Mouse (Mus musculus) midbrain, embryonic 12.5 days (tissue): Measurements from ENCODE around the gene Mc1r. TPM values are rescaled to one million over a fixed set of nuclear protein-coding genes. Genes with fewer than 3 reads are reported as not detected.
"Not testable (repeated sequence)": the region's sequence is repeated elsewhere in the genome, so short reads cannot be mapped to it uniquely, and the experiment has no call there.

Experiments
- ATAC-seq: fragments of 200-750 bp; cut with Nextera tagmentation; 2 replicates; pipeline ENCODE4 v1.8.0; 2017; ENCODE audit warnings: low read depth, moderate TSS enrichment, moderate library complexity; ENCODE audit not compliant: low FRiP score
- H3K27ac ChIP-seq: fragments of 300-500 bp; sonication (generic); replicated peaks from 2 replicates; pipeline ENCODE4 v1.5.1; 2016; ENCODE audit warnings: mild to moderate bottlenecking
- H3K27me3 ChIP-seq: fragments of 300-500 bp; sonication (generic); 2 replicates; pipeline ENCODE4 v1.6.1; 2016; ENCODE audit warnings: mild to moderate bottlenecking
- H3K36me3 ChIP-seq: fragments of 300-500 bp; sonication (generic); 2 replicates; pipeline ENCODE4 v1.6.1; 2016
- H3K4me1 ChIP-seq: fragments of 300-500 bp; sonication (generic); 2 replicates; pipeline ENCODE4 v1.6.1; 2016
- H3K4me2 ChIP-seq: fragments of 300-500 bp; sonication (generic); replicated peaks from 2 replicates; pipeline ENCODE4 v1.6.1; 2016; ENCODE audit warnings: mild to moderate bottlenecking, moderate library complexity
- H3K4me3 ChIP-seq: fragments of 300-500 bp; sonication (generic); 2 replicates; pipeline ENCODE4 v1.5.1; 2016; ENCODE audit warnings: mild to moderate bottlenecking
- H3K9ac ChIP-seq: fragments of 300-500 bp; sonication (generic); replicated peaks from 2 replicates; pipeline ENCODE4 v1.6.1; 2016; ENCODE audit warnings: mild to moderate bottlenecking, moderate library complexity
- H3K9me3 ChIP-seq: fragments of 300-500 bp; sonication (generic); 2 replicates; pipeline ENCODE4 v1.6.1; 2016; ENCODE audit warnings: mild to moderate bottlenecking
- WGBS: fragments of 180-500 bp; shearing (Covaris S2); methylation state at CpG from one replicate; pipeline ENCODE4 v1.1.7; 2016; 5-methylcytosine and 5-hydroxymethylcytosine counted together
- polyA plus RNA-seq: library from polyadenylated mRNA; unstranded; fragments of >200 nt; fragmentation: Nextera tagmentation; extraction: Ambion mirVana; gene quantifications from 2 replicates; pipeline ENCODE4 v1.2.1, GENCODE M21; 2016

Gene Mc1r
- polyA plus RNA-seq, 1 experiment from 2014 or later: 0.09 TPM

- Histone ChIP-seq H3K4me3 (no peak overlapping the region), H3K4me1 (peaks cover 6% of the 10 kb centered on the region; the same call in 1 of the 2 replicates), H3K9ac (no peak overlapping the region), H3K27ac (no peak overlapping the region), H3K27me3 (no peaks in the 10 kb centered on the region), H3K36me3 (peaks cover 12% of the 10 kb centered on the region; the same call in 1 of the 2 replicates), H3K4me2 (no peak overlapping the region), H3K9me3 (peaks cover 45% of the 10 kb centered on the region)
- no peak for ATAC-seq
- 96% methylated on average over 27 of the region's 27 CpGs for WGBS
Measured at GRCm38 (mm10) chr8:123426511-123427509, 19.9 kb downstream of the Mc1r start.

- Histone ChIP-seq H3K9ac (no peak overlapping the region), H3K36me3 (0 out of 2 replicates have a peak, but pooled peaks cover 5% of the 10 kb centered on the region), H3K4me1 (no peaks in the 10 kb centered on the region), H3K9me3 (peaks cover 53% of the 10 kb centered on the region), H3K27me3 (no peaks in the 10 kb centered on the region), H3K27ac (no peak overlapping the region), H3K4me3 (no peak overlapping the region), H3K4me2 (no peak overlapping the region)
- WGBS: 92% methylated on average over 24 of the region's 24 CpGs
- ATAC-seq: no peak
Measured at GRCm38 (mm10) chr8:123427639-123428275, 20.9 kb downstream of the Mc1r start.

- 98% methylated on average over 29 of the region's 29 CpGs for WGBS
- H3K27ac ChIP-seq: no peak overlapping the region
- peaks cover 57% of the 10 kb centered on the region for H3K9me3 ChIP-seq
- no peak overlapping the region for H3K9ac ChIP-seq
- H3K4me3 ChIP-seq: no peak overlapping the region
- H3K27me3 ChIP-seq: no peaks in the 10 kb centered on the region
- H3K4me1 ChIP-seq: no peaks in the 10 kb centered on the region
- ATAC-seq: no peak
- H3K36me3 ChIP-seq: 0 out of 2 replicates have a peak, but pooled peaks cover under 1% of the 10 kb centered on the region
- H3K4me2 ChIP-seq: no peak overlapping the region
Measured at GRCm38 (mm10) chr8:123428343-123428893, 21.5 kb downstream of the Mc1r start.

GRCm38 (mm10) chr8:123428939-123429721 lies 22.2 kb downstream of the Mc1r start:
- Histone ChIP-seq H3K27me3 (no peaks in the 10 kb centered on the region), H3K4me3 (no peak overlapping the region), H3K27ac (no peak overlapping the region), H3K4me1 (no peaks in the 10 kb centered on the region), H3K9me3 (peaks cover 59% of the 10 kb centered on the region), H3K4me2 (no peak overlapping the region), H3K9ac (no peak overlapping the region), H3K36me3 (no peaks in the 10 kb centered on the region)
- no peak for ATAC-seq
- 93% methylated on average over 23 of the region's 23 CpGs for WGBS

GRCm38 (mm10) chr8:123429722-123430013 lies 22.8 kb downstream of the Mc1r start:
- H3K27me3 ChIP-seq, H3K36me3 ChIP-seq, H3K4me1 ChIP-seq, H3K9ac ChIP-seq, H3K27ac ChIP-seq, ATAC-seq, H3K4me3 ChIP-seq, H3K4me2 ChIP-seq: not testable (repeated sequence)
- 97% methylated on average over 15 of the region's 15 CpGs for WGBS
- H3K9me3 ChIP-seq: peaks cover 59% of the 10 kb centered on the region

- 93% methylated on average over 8 of the region's 8 CpGs for WGBS
Measured at GRCm38 (mm10) chr8:123430936-123431335, 24.0 kb downstream of the Mc1r start.

GRCm38 (mm10) chr8:123431616-123432365 lies 24.9 kb downstream of the Mc1r start:
- Histone ChIP-seq H3K27me3 (no peaks in the 10 kb centered on the region), H3K4me2 (no peak overlapping the region), H3K9me3 (peaks cover 58% of the 10 kb centered on the region), H3K4me3 (no peak overlapping the region), H3K27ac (no peak overlapping the region), H3K9ac (no peak overlapping the region), H3K36me3 (no peaks in the 10 kb centered on the region), H3K4me1 (no peaks in the 10 kb centered on the region)
- 98% methylated on average over 25 of the region's 25 CpGs for WGBS
- no peak for ATAC-seq

More at GRCm38 (mm10) chr8:123430936-123431335, 24.0 kb downstream of the Mc1r start:
- H3K27ac ChIP-seq, H3K36me3 ChIP-seq, H3K27me3 ChIP-seq, H3K4me1 ChIP-seq, H3K4me2 ChIP-seq, H3K4me3 ChIP-seq, ATAC-seq, H3K9ac ChIP-seq: not testable (repeated sequence)
- peaks cover 63% of the 10 kb centered on the region for H3K9me3 ChIP-seq

- H3K9me3 ChIP-seq: peaks cover 52% of the 10 kb centered on the region
- 94% methylated on average over 16 of the region's 16 CpGs for WGBS
- H3K9ac ChIP-seq: no peak overlapping the region
- no peak overlapping the region for H3K4me3 ChIP-seq
- no peaks in the 10 kb centered on the region for H3K27me3 ChIP-seq
- H3K4me2 ChIP-seq: no peak overlapping the region
- H3K27ac ChIP-seq: no peak overlapping the region
- H3K36me3 ChIP-seq: no peaks in the 10 kb centered on the region
- ATAC-seq: no peak
- H3K4me1 ChIP-seq: no peaks in the 10 kb centered on the region
Measured at GRCm38 (mm10) chr8:123432381-123432780, 25.5 kb downstream of the Mc1r start.

GRCm38 (mm10) chr8:123433241-123433974 lies 26.5 kb downstream of the Mc1r start:
- H3K36me3 ChIP-seq, H3K27me3 ChIP-seq, H3K4me3 ChIP-seq, H3K9ac ChIP-seq, ATAC-seq, H3K4me2 ChIP-seq, H3K27ac ChIP-seq, H3K4me1 ChIP-seq: not testable (repeated sequence)
- 96% methylated on average over 47 of the region's 47 CpGs for WGBS
- peaks cover 41% of the 10 kb centered on the region for H3K9me3 ChIP-seq

- no peak for ATAC-seq
- Histone ChIP-seq H3K4me1 (peaks cover 11% of the 10 kb centered on the region), H3K9me3 (no peaks in the 10 kb centered on the region), H3K4me3 (no peak overlapping the region), H3K27ac (no peak overlapping the region), H3K4me2 (no peak overlapping the region), H3K27me3 (no peaks in the 10 kb centered on the region), H3K9ac (no peak overlapping the region), H3K36me3 (no peaks in the 10 kb centered on the region)
- 96% methylated on average over 2 of the region's 2 CpGs for WGBS
Measured at GRCm38 (mm10) chr8:123441788-123442187, 34.9 kb downstream of the Mc1r start.
